Mouse (Mus musculus): ENCODE measurements around the gene Tekt2. TPM values are rescaled to one million over a fixed set of nuclear protein-coding genes. Genes with fewer than 3 reads are reported as not detected.

The Tekt2 gene
- total RNA-seq, 2 experiments from 2014 or later: 1.4 TPM

DNA sequence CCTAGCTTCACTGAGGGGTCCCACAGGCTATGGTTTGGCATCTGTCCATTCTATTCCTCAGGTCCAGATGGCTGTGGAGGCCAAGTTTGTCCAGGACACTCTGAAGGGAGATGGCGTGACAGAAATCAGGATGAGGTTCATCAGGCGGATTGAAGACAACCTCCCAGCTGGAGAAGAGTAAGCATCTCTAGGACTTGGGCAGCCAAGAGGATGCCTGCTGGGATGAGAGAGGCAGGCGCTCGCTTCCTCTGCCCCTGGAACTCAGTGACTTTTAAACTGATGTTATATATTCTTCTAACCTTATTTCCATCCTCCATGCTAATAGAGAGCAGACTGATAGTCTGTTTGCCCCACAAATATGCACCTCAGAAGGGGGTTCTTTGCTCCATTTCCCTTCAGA is 50.4 kb downstream of the Tekt2 start:
- DNase-seq: no peak

DNA sequence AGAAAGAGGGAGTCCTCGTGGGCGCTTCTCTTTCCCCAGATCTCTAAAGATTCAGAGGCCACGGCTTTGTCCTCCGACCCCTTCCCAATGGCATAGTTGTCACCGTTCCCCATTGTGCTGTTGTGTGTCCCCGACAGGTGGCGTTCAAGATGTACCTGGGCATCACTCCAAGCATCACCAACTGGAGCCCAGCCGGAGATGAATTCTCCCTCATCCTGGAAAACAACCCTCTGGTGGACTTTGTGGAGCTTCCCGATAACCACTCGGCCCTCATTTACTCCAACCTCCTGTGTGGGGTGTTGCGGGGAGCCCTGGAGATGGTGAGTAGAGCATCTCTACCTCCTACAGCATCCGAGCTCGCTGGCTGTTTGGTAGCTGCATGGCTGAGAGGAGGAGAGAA is 51.7 kb downstream of the Tekt2 start:
- no peak for DNase-seq

Other genes with a start within 250 kb of the Tekt2 start
- gene Lsm10, start 229.1 kb downstream of the Tekt2 start, total RNA-seq (2021): 10 to 100 TPM; 21.8 to 40.1 TPM
- gene Stk40, start 221.7 kb downstream of the Tekt2 start, total RNA-seq (2021): 10 to 100 TPM; 52.4 to 63.1 TPM
- 10 to 100 TPM; 24.1 to 29.0 TPM for gene Eva1b, start 177.9 kb downstream of the Tekt2 start, total RNA-seq (2021)
- 1 to 10 TPM; 2.9 to 3.8 TPM for gene Sh3d21, start 162.2 kb downstream of the Tekt2 start, total RNA-seq (2021)
- gene Thrap3, start 122.9 kb downstream of the Tekt2 start, total RNA-seq (2021): 100 to 1,000 TPM; 186 to 192 TPM
- gene Map7d1, start 69.3 kb downstream of the Tekt2 start, total RNA-seq (2021): 10 to 100 TPM; 47.7 to 84.9 TPM
- 10 to 100 TPM; 88.7 to 96.5 TPM for gene Trappc3, start 63.4 kb downstream of the Tekt2 start, total RNA-seq (2021)
- 1 to 10 TPM; 3.0 to 3.2 TPM for gene Col8a2, start 38.9 kb downstream of the Tekt2 start, total RNA-seq (2021)
- 10 to 100 TPM; 31.2 to 34.2 TPM for gene Adprhl2, start 4.0 kb downstream of the Tekt2 start, total RNA-seq (2021)
- 10 to 100 TPM; 18.4 to 30.4 TPM for gene Ago3, start 103.9 kb upstream of the Tekt2 start, total RNA-seq (2021)
- gene Ago1, start 142.9 kb upstream of the Tekt2 start, total RNA-seq (2021): 10 to 100 TPM; 29.9 to 38.7 TPM
- gene Ago4, start 207.8 kb upstream of the Tekt2 start, total RNA-seq (2021): 1 to 10 TPM; 5.2 to 5.8 TPM
- gene Clspn, start 231.2 kb upstream of the Tekt2 start, total RNA-seq (2021): 1 to 10 TPM; 2.9 to 3.5 TPM